Mouse (Mus musculus) midbrain, embryonic 11.5 days (tissue): ENCODE measurements around the gene Spint1. TPM values are rescaled to one million over a fixed set of nuclear protein-coding genes. Genes with fewer than 3 reads are reported as not detected.

Source experiments
- ATAC-seq: fragments of 200-750 bp; cut with Nextera tagmentation; 2 replicates; pipeline ENCODE4 v1.8.0; 2017; ENCODE audit warnings: moderate TSS enrichment, moderate library complexity; ENCODE audit not compliant: low FRiP score
- DNase-seq: peaks from one replicate; pipeline ENCODE4 v3.0.0; 2015; ENCODE audit warnings: low spot score; ENCODE audit errors: missing footprints
- H3K27ac ChIP-seq: fragments of 300-500 bp; sonication (generic); 2 replicates; pipeline ENCODE4 v1.5.1; 2014; ENCODE audit warnings: low read depth, low read length
- H3K27me3 ChIP-seq: fragments of 300-500 bp; sonication (generic); 2 replicates; pipeline ENCODE4 v1.6.1; 2014; ENCODE audit warnings: mild to moderate bottlenecking, low read length, moderate library complexity, mixed read lengths; ENCODE audit not compliant: control insufficient read depth, insufficient read depth
- H3K36me3 ChIP-seq: fragments of 300-500 bp; sonication (generic); 2 replicates; pipeline ENCODE4 v1.6.1; 2014; ENCODE audit warnings: mild to moderate bottlenecking, low read length, moderate library complexity, mixed read lengths; ENCODE audit not compliant: control insufficient read depth, insufficient read depth
- H3K4me1 ChIP-seq: fragments of 300-500 bp; sonication (generic); 2 replicates; pipeline ENCODE4 v1.6.1; 2014; ENCODE audit warnings: low read length; ENCODE audit not compliant: control insufficient read depth, insufficient read depth
- H3K4me2 ChIP-seq: fragments of 300-500 bp; sonication (generic); 2 replicates; pipeline ENCODE4 v1.6.1; 2014; ENCODE audit warnings: mild to moderate bottlenecking, moderate library complexity
- H3K4me3 ChIP-seq: fragments of 300-500 bp; sonication (generic); 2 replicates; pipeline ENCODE4 v1.5.1; 2014; ENCODE audit warnings: low read depth, low read length
- H3K9ac ChIP-seq: fragments of 300-500 bp; sonication (generic); 2 replicates; pipeline ENCODE4 v1.6.1; 2014; ENCODE audit warnings: low read length
- H3K9me3 ChIP-seq: fragments of 300-500 bp; sonication (generic); 2 replicates; pipeline ENCODE4 v1.6.1; 2016; ENCODE audit warnings: low read length; ENCODE audit not compliant: control insufficient read depth
- WGBS: fragments of 180-500 bp; shearing (Covaris S2); extraction: QIAGEN DNeasy Blood & Tissue Kit; methylation state at CpG from one replicate; pipeline ENCODE4 v1.1.7; 2014; 5-methylcytosine and 5-hydroxymethylcytosine counted together
- polyA plus RNA-seq: library from polyadenylated mRNA; unstranded; fragments of >200 nt; fragmentation: Nextera tagmentation; extraction: Ambion mirVana; gene quantifications from 2 replicates; pipeline ENCODE4 v1.2.1, GENCODE M21; 2014

The Spint1 gene
- polyA plus RNA-seq, 1 experiment from 2014 or later = 1.1 TPM

DNA sequence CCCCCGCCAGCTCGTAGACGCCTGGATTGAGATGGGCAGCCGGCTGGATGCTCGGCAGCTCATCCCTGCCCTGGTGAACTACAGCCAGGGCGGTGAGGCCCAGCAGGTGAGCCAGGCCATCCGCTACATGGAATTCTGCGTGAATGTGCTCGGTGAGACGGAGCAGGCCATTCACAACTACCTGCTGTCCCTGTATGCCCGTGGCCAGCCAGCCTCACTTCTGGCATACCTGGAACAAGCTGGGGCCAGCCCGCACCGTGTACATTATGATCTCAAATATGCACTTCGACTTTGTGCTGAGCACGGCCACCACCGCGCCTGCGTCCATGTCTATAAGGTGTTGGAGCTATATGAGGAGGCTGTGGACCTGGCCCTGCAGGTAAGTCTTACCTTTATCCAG, 57.2 kb downstream of the Spint1 start:
- 96% methylated on average over 18 of the region's 18 CpGs for WGBS
- peaks cover 12% of the 10 kb centered on the region for H3K36me3 ChIP-seq

DNA sequence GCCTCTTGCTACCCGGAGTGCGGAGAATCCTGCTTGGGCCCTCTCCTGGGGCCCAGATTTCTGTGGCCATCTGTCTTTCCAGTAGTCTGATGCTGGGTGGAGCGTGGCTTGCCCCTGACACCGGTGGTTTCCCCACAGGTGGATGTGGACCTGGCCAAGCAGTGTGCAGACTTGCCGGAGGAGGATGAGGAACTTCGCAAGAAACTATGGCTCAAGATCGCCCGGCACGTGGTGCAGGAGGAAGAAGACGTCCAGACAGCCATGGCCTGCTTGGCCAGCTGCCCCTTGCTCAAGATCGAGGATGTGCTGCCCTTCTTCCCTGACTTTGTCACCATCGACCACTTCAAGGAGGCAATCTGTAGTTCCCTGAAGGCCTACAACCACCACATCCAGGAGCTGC, 59.6 kb downstream of the Spint1 start:
- Histone ChIP-seq H3K4me1 (peaks cover 14% of the 10 kb centered on the region), H3K9ac (no peak overlapping the region), H3K9me3 (no peaks in the 10 kb centered on the region), H3K4me3 (no peak overlapping the region), H3K4me2 (no peak overlapping the region), H3K27ac (no peak overlapping the region), H3K27me3 (no peaks in the 10 kb centered on the region), H3K36me3 (peaks cover 12% of the 10 kb centered on the region)
- no peak for ATAC-seq
- 97% methylated on average over 12 of the region's 12 CpGs for WGBS
- no peak for DNase-seq

More for the DNA sequence above, 57.2 kb downstream of the Spint1 start:
- no peak overlapping the region for H3K4me2 ChIP-seq
- no peaks in the 10 kb centered on the region for H3K9me3 ChIP-seq
- no peak overlapping the region for H3K4me3 ChIP-seq
- DNase-seq (no peak), ATAC-seq (no peak)
- H3K27me3 ChIP-seq = no peaks in the 10 kb centered on the region
- no peak overlapping the region for H3K9ac ChIP-seq
- peaks cover 4% of the 10 kb centered on the region; the same call in 1 of the 2 replicates for H3K4me1 ChIP-seq
- H3K27ac ChIP-seq = no peak overlapping the region

DNA sequence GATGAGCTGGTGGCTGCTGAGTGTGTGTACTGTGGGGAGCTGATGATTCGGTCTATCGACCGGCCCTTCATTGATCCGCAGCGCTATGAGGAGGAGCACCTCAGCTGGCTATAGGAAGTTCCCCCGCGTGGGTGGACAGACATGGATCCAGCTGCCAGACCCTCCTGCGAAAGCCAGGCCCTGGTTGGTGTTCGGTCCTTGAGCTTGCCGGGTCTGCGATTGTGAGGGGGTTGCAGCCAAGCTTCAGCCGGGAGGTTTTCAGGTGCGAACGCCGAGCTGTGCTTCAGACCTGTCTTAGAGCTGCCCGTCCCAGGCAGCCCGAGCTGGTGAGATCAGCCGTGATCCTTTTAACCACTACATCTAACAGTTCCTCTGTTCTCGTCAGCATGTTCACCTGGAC, 60.3 kb downstream of the Spint1 start:
- Histone ChIP-seq H3K4me1 (peaks cover 14% of the 10 kb centered on the region), H3K27ac (no peak overlapping the region), H3K27me3 (no peaks in the 10 kb centered on the region), H3K4me3 (no peak overlapping the region), H3K4me2 (no peak overlapping the region), H3K9me3 (no peaks in the 10 kb centered on the region), H3K9ac (no peak overlapping the region), H3K36me3 (peaks cover 12% of the 10 kb centered on the region)
- 95% methylated on average over 18 of the region's 19 CpGs for WGBS
- no peak for DNase-seq
- ATAC-seq = no peak

DNA sequence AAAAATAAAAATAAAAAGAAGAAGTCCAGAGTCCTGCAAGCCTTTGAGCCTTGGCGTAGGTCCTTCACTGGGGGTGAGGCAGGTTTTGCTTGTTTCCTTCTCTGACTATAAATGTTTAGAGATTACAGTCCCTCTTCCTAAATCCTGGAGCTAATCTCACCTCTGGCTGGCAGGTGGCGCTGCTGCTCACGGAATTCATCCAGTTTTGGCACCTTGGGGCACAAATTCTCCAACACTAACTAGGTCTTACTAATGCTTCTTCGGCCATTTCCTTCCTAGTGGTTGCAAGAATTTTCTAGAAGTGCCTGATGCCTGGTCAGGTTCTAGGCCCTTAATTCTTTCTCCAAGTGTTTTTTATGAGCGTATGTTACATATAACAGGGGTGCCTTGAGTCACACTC, 61.2 kb downstream of the Spint1 start:
- Histone ChIP-seq H3K36me3 (peaks cover 11% of the 10 kb centered on the region), H3K9ac (no peak overlapping the region), H3K4me3 (no peak overlapping the region), H3K27ac (no peak overlapping the region), H3K9me3 (no peaks in the 10 kb centered on the region), H3K4me2 (no peak overlapping the region), H3K27me3 (no peaks in the 10 kb centered on the region), H3K4me1 (peaks cover 14% of the 10 kb centered on the region)
- ATAC-seq (no peak), DNase-seq (peak; percentile 95)
- WGBS = 54% methylated on average over 5 of the region's 5 CpGs

DNA sequence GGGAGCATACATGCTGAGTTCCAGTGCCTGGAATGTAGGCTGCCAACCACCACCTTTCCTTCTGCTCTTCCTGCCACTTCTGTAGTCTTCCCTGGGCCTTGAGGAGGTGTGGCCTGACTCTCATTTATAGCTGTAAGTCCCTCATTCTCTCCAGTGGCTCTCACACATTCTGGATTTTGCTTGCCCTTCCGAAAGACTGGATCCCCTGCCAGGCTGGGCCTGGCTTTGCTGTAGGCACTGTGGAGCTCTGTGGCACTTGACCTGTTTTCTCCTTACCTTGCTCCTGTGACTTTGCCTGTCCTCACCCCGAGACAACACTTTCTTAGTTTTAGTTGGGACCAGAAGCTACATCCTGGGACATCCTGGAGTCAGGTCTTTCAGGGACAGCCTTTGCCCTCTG, 61.7 kb downstream of the Spint1 start:
- Histone ChIP-seq H3K4me1 (peaks cover 14% of the 10 kb centered on the region), H3K36me3 (peaks cover 8% of the 10 kb centered on the region), H3K27me3 (no peaks in the 10 kb centered on the region), H3K4me3 (no peak overlapping the region), H3K9ac (no peak overlapping the region), H3K4me2 (no peak overlapping the region), H3K9me3 (no peaks in the 10 kb centered on the region), H3K27ac (0 out of 2 replicates have a peak overlapping the region, but pooled peaks have one; percentile 1)
- DNase-seq (no peak), ATAC-seq (no peak)
- 85% methylated on average over 2 of the region's 2 CpGs for WGBS

Other genes with a start within 250 kb of the Spint1 start
- 25.0 and 25.6 TPM in 2 replicates for gene Ccdc32, start 208.0 kb upstream of the Spint1 start, polyA plus RNA-seq
- gene Rpusd2, start 202.6 kb upstream of the Spint1 start, polyA plus RNA-seq = 7.4 and 7.9 TPM in 2 replicates
- 45.5 and 46.4 TPM in 2 replicates for gene Knl1, start 190.2 kb upstream of the Spint1 start, polyA plus RNA-seq
- 74.6 and 76.9 TPM in 2 replicates for gene Rad51, start 124.6 kb upstream of the Spint1 start, polyA plus RNA-seq
- gene Rmdn3, start 80.3 kb upstream of the Spint1 start, polyA plus RNA-seq = 41.1 and 46.7 TPM in 2 replicates
- 1.5 and 2.5 TPM in 2 replicates for gene Gchfr, start 69.6 kb upstream of the Spint1 start, polyA plus RNA-seq
- gene Gm14137, start 62.9 kb upstream of the Spint1 start, polyA plus RNA-seq = 0.15 and 0.20 TPM in 2 replicates
- 44.2 and 48.9 TPM in 2 replicates for gene Zfyve19, start 28.7 kb upstream of the Spint1 start, polyA plus RNA-seq
- gene Dnajc17, start 28.6 kb upstream of the Spint1 start, polyA plus RNA-seq = 22.5 and 25.6 TPM in 2 replicates
- 0.21 TPM in 1 of 2 replicates, not detected in the other for gene Ppp1r14d, start 7.5 kb upstream of the Spint1 start, polyA plus RNA-seq
- 1.3 and 2.6 TPM in 2 replicates for gene Rhov, start 33.9 kb downstream of the Spint1 start, polyA plus RNA-seq
- gene Vps18, start 51.4 kb downstream of the Spint1 start, polyA plus RNA-seq = 9.8 and 10.0 TPM in 2 replicates
- gene Dll4, start 88.4 kb downstream of the Spint1 start, polyA plus RNA-seq = 3.1 and 4.0 TPM in 2 replicates
- gene Chac1, start 113.9 kb downstream of the Spint1 start, polyA plus RNA-seq = 0.32 and 0.37 TPM in 2 replicates
- 3.9 and 4.3 TPM in 2 replicates for gene Ino80, start 240.3 kb downstream of the Spint1 start, polyA plus RNA-seq